12 mouse cellular contexts compared by ENCODE assay signal in genomic region chr6:118997397-118997796, GRCm38 (mm10).
"Had no signal": no experiment of that assay in that cellular context is flagged by ENCODE, and none has a peak within 500 bp of the region (broad histone marks: within the 10 kb centered on the region; RNA-seq: fewer than 3 reads in every experiment).

No protein-coding gene starts in this region.

- ATAC-seq: inflammation-experienced regulatory T-cells, adult 6 months; intestine, postnatal 0 days had no signal

- H3K9ac ChIP-seq: limb, embryonic 12.5 days; neural tube, embryonic 15.5 days; stomach, embryonic 15.5 days had no signal

- H3K4me2 ChIP-seq: limb, embryonic 12.5 days; neural tube, embryonic 15.5 days; stomach, embryonic 15.5 days had no signal

- DNase-seq: kidney, adult 8-10 months; kidney, postnatal 36 days; lung, postnatal 36 days; midbrain, embryonic 14.5 days; thymus, postnatal 36 days had no signal

- H3K9me3 ChIP-seq: limb, embryonic 12.5 days; midbrain, embryonic 10.5 days; neural tube, embryonic 15.5 days; stomach, embryonic 15.5 days had no signal

- H3K27me3 ChIP-seq: limb, embryonic 12.5 days; neural tube, embryonic 15.5 days; stomach, embryonic 15.5 days had no signal

- H3K4me1 ChIP-seq: stomach, embryonic 15.5 days had no signal

- H3K36me3 ChIP-seq: limb, embryonic 12.5 days; midbrain, embryonic 10.5 days; neural tube, embryonic 15.5 days; stomach, embryonic 15.5 days had no signal

- H3K27ac ChIP-seq: limb, embryonic 12.5 days; midbrain, embryonic 10.5 days; neural tube, embryonic 15.5 days; stomach, embryonic 15.5 days had no signal

- H3K4me3 ChIP-seq: limb, embryonic 12.5 days; midbrain, embryonic 10.5 days; myocyte; neural tube, embryonic 15.5 days; stomach, embryonic 15.5 days had no signal
